Mouse (Mus musculus) yolk sac, embryonic 10.5 days (tissue): ENCODE data around the gene Olfr731.

ENCODE experiments used
- DNase-seq: peaks from one replicate; pipeline ENCODE4 v3.0.0-alpha.2; 2017; ENCODE audit warnings: low spot score

Olfr731 gene

GRCm38 (mm10) chr14:50241766-50242165, at the start of gene Olfr731:
Gene Olfr731, minus strand, starts transcription at chr14:50241866.
- DNase-seq, result no peak

GRCm38 (mm10) chr14:50284106-50284505, 42.4 kb upstream of the Olfr731 start, which contains the start of gene Olfr732:
Gene Olfr732, minus strand, starts transcription at chr14:50284206.
- no peak for DNase-seq

DNA sequence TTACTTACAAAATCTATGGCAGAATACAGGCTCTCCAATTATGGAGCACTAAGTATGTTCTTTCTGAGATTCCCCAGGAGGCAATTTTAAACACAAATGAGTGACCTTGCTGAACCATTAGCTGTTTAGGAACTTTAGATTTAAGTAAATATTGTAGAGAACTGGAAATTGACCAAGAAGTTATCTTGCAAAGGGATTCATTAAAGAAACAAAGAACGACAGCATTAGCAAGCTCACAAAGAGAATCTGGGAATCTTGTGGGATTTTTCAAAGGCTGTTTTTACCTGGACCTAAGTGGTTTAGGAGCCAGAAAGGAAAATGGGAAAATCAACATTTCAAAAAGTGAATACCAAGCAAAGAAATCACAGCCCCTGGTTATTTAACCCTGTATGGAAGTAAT, 53.6 kb downstream of the Olfr731 start, which contains the start of gene Olfr730:
Olfr730 (minus strand) TSS at position 101 of the 400 bp plus-strand sequence.
- DNase-seq, result no peak
